Mouse (Mus musculus) cerebellum, adult 2 months (tissue): ENCODE measurements at regions not wholly inside any gene's neighbourhood (a gene's known extent, or its start where the extent isn't known, plus 50 kb on each side); places are given as distances from the start of the nearest gene placed in this dataset.

ENCODE experiments used
- DNase-seq, 2 experiments: peaks; one replicate each; pipeline ENCODE4 v3.0.0; 2021
- H3K27ac ChIP-seq: fragments of 200-500 bp; 2 replicates; pipeline ENCODE4 v1.5.1; 2012; ENCODE audit warnings: low read length, control low read depth, inconsistent platforms; ENCODE audit not compliant: insufficient read depth
- H3K27me3 ChIP-seq: fragments of 200-500 bp; 2 replicates; pipeline ENCODE4 v1.6.1; 2012; ENCODE audit warnings: inconsistent platforms, mild to moderate bottlenecking, low read length, moderate library complexity; ENCODE audit not compliant: control insufficient read depth, insufficient read depth
- H3K4me1 ChIP-seq: fragments of 200-500 bp; 2 replicates; pipeline ENCODE4 v1.6.1; 2011; ENCODE audit warnings: low read length; ENCODE audit not compliant: control insufficient read depth, insufficient read depth
- H3K4me3 ChIP-seq: fragments of 200-500 bp; replicated peaks from 2 replicates; pipeline ENCODE3; 2011; ENCODE audit warnings: mild to moderate bottlenecking, low read depth, low read length, control low read depth; ENCODE audit not compliant: insufficient read depth
- CTCF ChIP-seq: fragments of 200-500 bp; IDR thresholded peaks from 2 replicates; pipeline ENCODE4 v1.5.1; 2011; ENCODE audit warnings: low read depth, mild to moderate bottlenecking, control low read depth, low read length, moderate library complexity, borderline replicate concordance; ENCODE audit not compliant: insufficient read depth
- POLR2A ChIP-seq: fragments of 200-500 bp; IDR thresholded peaks from 2 replicates; pipeline ENCODE4 v1.6.1; 2011; ENCODE audit warnings: low read length, control low read depth, borderline replicate concordance; ENCODE audit not compliant: insufficient read depth
- WGBS: fragments of 180-500 bp; shearing (Covaris S2); methylation state at CpG from one replicate; pipeline ENCODE4 v1.1.7; 2018; 5-methylcytosine and 5-hydroxymethylcytosine counted together

- Histone ChIP-seq H3K27me3 (no peaks in the 10 kb centered on the region), H3K4me1 (no peaks in the 10 kb centered on the region), H3K27ac (no peak overlapping the region), H3K4me3 (no peak overlapping the region)
- no peak for DNase-seq
- no peak for TF ChIP-seq CTCF
- no peak for TF ChIP-seq POLR2A
- WGBS: 86% methylated on average over 10 of the region's 10 CpGs
These were observed 320.0 kb downstream of the Etnk1 start for GRCm38 (mm10) chr6:143487003-143487402.

DNA sequence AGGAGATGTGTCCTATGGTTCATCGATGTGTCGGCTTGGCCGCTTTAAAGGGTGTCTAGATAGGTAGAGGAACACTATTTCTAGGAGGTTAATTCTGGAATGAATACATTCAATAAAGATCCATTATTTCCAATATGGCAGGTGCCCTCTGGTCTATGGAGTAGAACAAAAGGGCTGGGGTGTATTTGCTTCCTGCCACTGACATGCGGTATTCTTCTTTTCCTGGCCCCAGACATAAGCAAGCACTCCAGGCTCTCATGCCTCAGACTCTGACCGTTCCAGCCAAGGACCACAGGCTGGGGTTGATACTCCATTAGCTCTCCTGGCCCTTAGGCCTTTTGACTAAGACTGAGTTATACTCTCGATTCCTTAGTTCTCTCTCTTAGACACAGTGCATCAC, 323.0 kb downstream of the Etnk1 start:
- no peak for TF ChIP-seq CTCF
- TF ChIP-seq POLR2A: no peak
- WGBS: 94% methylated on average over 6 of the region's 6 CpGs
- Histone ChIP-seq H3K4me3 (no peak overlapping the region), H3K4me1 (no peaks in the 10 kb centered on the region), H3K27ac (no peak overlapping the region), H3K27me3 (no peaks in the 10 kb centered on the region)
- DNase-seq: no peak

DNA sequence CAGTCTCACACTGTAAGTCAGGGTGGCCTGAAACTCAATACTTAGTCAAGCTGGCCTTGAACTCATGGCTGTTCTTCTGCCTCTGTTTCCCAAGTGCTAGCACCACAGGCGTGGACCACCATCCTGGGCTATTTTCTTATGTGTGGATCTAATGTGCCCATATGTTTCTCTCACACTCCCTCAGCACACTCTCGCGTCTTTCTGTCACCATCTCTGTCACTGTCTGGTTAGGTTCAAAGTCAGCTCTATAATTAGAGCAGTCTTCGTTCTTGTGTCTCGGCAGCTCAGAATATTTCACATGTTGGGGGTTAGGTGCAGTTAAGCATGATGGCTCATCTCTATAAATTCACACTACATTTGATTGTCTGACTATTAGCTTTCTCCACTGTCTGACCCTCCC, 324.4 kb downstream of the Etnk1 start:
- no peak overlapping the region for H3K4me3 ChIP-seq
- WGBS: 95% methylated on average over 5 of the region's 5 CpGs
- H3K27me3 ChIP-seq: no peaks in the 10 kb centered on the region
- DNase-seq: no peak
- no peaks in the 10 kb centered on the region for H3K4me1 ChIP-seq
- no peak overlapping the region for H3K27ac ChIP-seq
- TF ChIP-seq POLR2A: no peak
- no peak for TF ChIP-seq CTCF

GRCm38 (mm10) chr6:143493543-143493942, 326.5 kb downstream of the Etnk1 start:
- H3K4me3 ChIP-seq: no peak overlapping the region
- DNase-seq: no peak
- 95% methylated on average over 3 of the region's 3 CpGs for WGBS
- no peaks in the 10 kb centered on the region for H3K4me1 ChIP-seq
- no peaks in the 10 kb centered on the region for H3K27me3 ChIP-seq
- no peak overlapping the region for H3K27ac ChIP-seq
- TF ChIP-seq POLR2A (no peak), CTCF (no peak)

GRCm38 (mm10) chr6:143494341-143494740, 327.3 kb downstream of the Etnk1 start:
- TF ChIP-seq CTCF: no peak
- TF ChIP-seq POLR2A: no peak
- WGBS: 12% methylated on average over 11 of the region's 11 CpGs
- Histone ChIP-seq H3K27me3 (no peaks in the 10 kb centered on the region), H3K4me1 (no peaks in the 10 kb centered on the region), H3K4me3 (no peak overlapping the region), H3K27ac (no peak overlapping the region)
- no peak for DNase-seq

- 52% methylated on average over 7 of the region's 7 CpGs for WGBS
- no peaks in the 10 kb centered on the region for H3K27me3 ChIP-seq
- no peaks in the 10 kb centered on the region for H3K4me1 ChIP-seq
- DNase-seq: no peak
- H3K27ac ChIP-seq: no peak overlapping the region
- TF ChIP-seq POLR2A: no peak
- TF ChIP-seq CTCF: no peak
- no peak overlapping the region for H3K4me3 ChIP-seq
These were observed 327.9 kb downstream of the Etnk1 start for GRCm38 (mm10) chr6:143494886-143495285.

DNA sequence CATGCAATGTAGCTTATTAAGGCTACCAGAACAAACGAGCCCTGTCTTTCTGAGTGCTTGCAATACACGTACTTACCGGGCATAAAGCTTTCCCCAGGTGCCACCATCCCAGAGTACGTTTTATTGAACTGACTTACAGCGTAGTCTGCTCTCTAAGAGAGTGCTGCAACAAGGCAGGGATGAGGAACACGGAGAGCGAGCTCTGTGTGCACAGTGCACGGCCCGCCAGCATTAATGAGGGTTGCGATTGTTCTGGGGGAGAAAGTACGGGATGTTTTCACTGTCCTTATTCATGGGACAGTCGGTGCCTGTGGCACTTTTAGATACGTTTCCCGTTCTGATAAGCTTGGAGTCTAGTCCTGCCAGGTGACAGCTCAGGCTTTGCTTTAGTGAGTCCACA, 331.7 kb downstream of the Etnk1 start:
- 75% methylated on average over 14 of the region's 14 CpGs for WGBS
- no peak for TF ChIP-seq CTCF
- TF ChIP-seq POLR2A: no peak
- H3K27ac ChIP-seq: no peak overlapping the region
- no peak overlapping the region for H3K4me3 ChIP-seq
- H3K27me3 ChIP-seq: no peaks in the 10 kb centered on the region
- H3K4me1 ChIP-seq: no peaks in the 10 kb centered on the region
- DNase-seq: no peak

GRCm38 (mm10) chr6:143499259-143500043, 332.4 kb downstream of the Etnk1 start:
- Histone ChIP-seq H3K4me3 (no peak overlapping the region), H3K4me1 (no peaks in the 10 kb centered on the region), H3K27ac (no peak overlapping the region), H3K27me3 (no peaks in the 10 kb centered on the region)
- no peak for DNase-seq
- WGBS: 90% methylated on average over 19 of the region's 19 CpGs
- TF ChIP-seq POLR2A: no peak
- TF ChIP-seq CTCF: no peak

- Histone ChIP-seq H3K4me3 (no peak overlapping the region), H3K27me3 (no peaks in the 10 kb centered on the region), H3K27ac (no peak overlapping the region), H3K4me1 (no peaks in the 10 kb centered on the region)
- WGBS: 78% methylated on average over 8 of the region's 8 CpGs
- TF ChIP-seq POLR2A (no peak), CTCF (no peak)
- no peak for DNase-seq
These were observed 335.8 kb downstream of the Etnk1 start for GRCm38 (mm10) chr6:143502803-143503202.
